Mouse (Mus musculus) cerebellum, adult 11 months (tissue): Measurements from ENCODE around the gene Gpat2.

ENCODE experiments used
- DNase-seq: peaks from one replicate; pipeline ENCODE4 v3.0.0; 2022

Gene Gpat2

GRCm38 (mm10) chr2:127424977-127425376 is at the start of gene Gpat2:
Gene Gpat2, plus strand, starts transcription at chr2:127425199.
- no peak for DNase-seq

- no peak for DNase-seq
Observed at GRCm38 (mm10) chr2:127375759-127376341, 49.1 kb upstream of the Gpat2 start.

GRCm38 (mm10) chr2:127376423-127377051 is 48.5 kb upstream of the Gpat2 start:
- no peak for DNase-seq

GRCm38 (mm10) chr2:127377942-127378610 is 46.9 kb upstream of the Gpat2 start:
- no peak for DNase-seq

- DNase-seq: no peak
Observed at GRCm38 (mm10) chr2:127378611-127378990, 46.4 kb upstream of the Gpat2 start.

- no peak for DNase-seq
Observed at GRCm38 (mm10) chr2:127379250-127379649, 45.7 kb upstream of the Gpat2 start.

- no peak for DNase-seq
Observed at GRCm38 (mm10) chr2:127383881-127384280, 41.1 kb upstream of the Gpat2 start.

GRCm38 (mm10) chr2:127387521-127387920 is 37.5 kb upstream of the Gpat2 start:
- no peak for DNase-seq

GRCm38 (mm10) chr2:127390352-127390751 is 34.6 kb upstream of the Gpat2 start:
- DNase-seq: no peak

- DNase-seq: no peak
Observed at GRCm38 (mm10) chr2:127390846-127391245, 34.2 kb upstream of the Gpat2 start.

GRCm38 (mm10) chr2:127391323-127391722 is 33.7 kb upstream of the Gpat2 start:
- no peak for DNase-seq

GRCm38 (mm10) chr2:127394606-127395161 is 30.3 kb upstream of the Gpat2 start:
- no peak for DNase-seq

GRCm38 (mm10) chr2:127398738-127399137 is 26.3 kb upstream of the Gpat2 start:
- DNase-seq: no peak

GRCm38 (mm10) chr2:127411126-127411525 is 13.9 kb upstream of the Gpat2 start:
- DNase-seq: no peak

- DNase-seq: no peak
Observed at GRCm38 (mm10) chr2:127415806-127416205, 9.2 kb upstream of the Gpat2 start.

- no peak for DNase-seq
Observed at GRCm38 (mm10) chr2:127416706-127417105, 8.3 kb upstream of the Gpat2 start.

GRCm38 (mm10) chr2:127418266-127418970 is 6.6 kb upstream of the Gpat2 start:
- no peak for DNase-seq

GRCm38 (mm10) chr2:127430238-127430637 is 5.2 kb downstream of the Gpat2 start:
- DNase-seq: no peak

- no peak for DNase-seq
Observed at GRCm38 (mm10) chr2:127433487-127434295, 8.7 kb downstream of the Gpat2 start.

- no peak for DNase-seq
Observed at GRCm38 (mm10) chr2:127435135-127435534, 10.1 kb downstream of the Gpat2 start.

GRCm38 (mm10) chr2:127435554-127435953 is 10.6 kb downstream of the Gpat2 start:
- DNase-seq: no peak

- no peak for DNase-seq
Observed at GRCm38 (mm10) chr2:127437697-127438096, 12.7 kb downstream of the Gpat2 start.
